Mouse (Mus musculus) layer of hippocampus, postnatal 36 days (tissue): ENCODE measurements around the gene Jph4. TPM values are rescaled to one million over a fixed set of nuclear protein-coding genes. Genes with fewer than 3 reads are reported as not detected.

Source experiments
- DNase-seq, 2 experiments: peaks; one replicate each; pipeline ENCODE4 v3.0.0; 2022
- total RNA-seq, 2 experiments: library from RNA; stranded (reverse); gene quantifications; 2 replicates each; pipeline ENCODE4 v1.2.3; 2021

Jph4 gene
- total RNA-seq, 2 experiments from 2014 or later = 447 to 471 TPM

- no peak for DNase-seq
These were observed 2.1 kb upstream of the Jph4 start for GRCm38 (mm10) chr14:55118852-55119251.

- peak in 1 of 2 experiments; percentile 39 for DNase-seq
These were observed 889 bp downstream of the Jph4 start for GRCm38 (mm10) chr14:55115846-55116245.

DNA sequence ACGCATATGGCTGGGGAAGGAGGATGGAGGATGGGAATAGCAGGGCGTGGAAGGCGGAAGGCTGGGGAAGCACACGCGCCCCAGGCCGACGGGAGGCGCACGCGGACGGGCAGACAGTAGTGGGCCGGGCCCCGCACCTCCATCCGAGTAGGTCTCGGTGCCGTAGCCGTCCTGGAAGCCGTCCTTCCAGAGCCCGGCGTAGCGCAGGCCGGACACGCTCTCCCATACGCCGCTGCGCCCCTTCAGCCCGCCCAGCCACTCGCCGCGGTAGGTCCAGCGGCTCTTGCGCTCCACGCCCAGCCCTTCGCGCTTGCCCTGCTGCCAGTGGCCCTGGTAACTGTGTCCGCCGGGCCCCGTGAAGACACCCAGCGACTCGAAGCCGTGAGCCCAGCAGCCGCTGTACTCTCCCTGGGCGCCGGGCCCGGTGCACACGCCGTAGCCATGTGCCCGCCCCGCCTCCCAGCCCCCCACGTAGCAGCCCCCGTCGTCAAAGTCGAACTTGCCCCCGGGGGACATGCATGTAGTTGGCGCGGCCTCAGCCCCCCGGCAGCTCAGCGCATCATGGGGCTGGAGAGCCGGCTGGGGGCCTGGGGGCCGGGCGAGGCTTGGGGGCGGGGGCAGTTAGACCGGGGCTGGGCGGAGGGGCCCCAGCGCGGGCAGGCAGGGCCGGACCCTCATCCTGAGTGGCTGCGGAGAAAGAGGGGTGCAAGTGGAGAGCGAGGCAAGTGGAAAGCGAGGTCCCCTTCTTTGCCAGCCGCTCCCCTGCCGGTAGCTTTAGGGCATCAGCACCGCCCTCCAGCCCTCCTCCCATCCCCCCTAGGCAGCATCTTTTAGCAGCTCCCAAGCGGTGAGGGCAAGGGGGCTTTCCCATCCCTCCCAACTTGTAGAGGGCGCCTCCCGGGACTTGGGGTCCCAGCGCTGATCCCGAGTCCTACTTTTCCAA lies 1.7 kb downstream of the Jph4 start:
- peak; percentile 65 to 67 for DNase-seq

- peak in 1 of 2 experiments; percentile 45 for DNase-seq
These were observed 2.6 kb downstream of the Jph4 start for GRCm38 (mm10) chr14:55113975-55114645.

- DNase-seq = no peak
These were observed 3.3 kb downstream of the Jph4 start for GRCm38 (mm10) chr14:55113351-55113974.

DNA sequence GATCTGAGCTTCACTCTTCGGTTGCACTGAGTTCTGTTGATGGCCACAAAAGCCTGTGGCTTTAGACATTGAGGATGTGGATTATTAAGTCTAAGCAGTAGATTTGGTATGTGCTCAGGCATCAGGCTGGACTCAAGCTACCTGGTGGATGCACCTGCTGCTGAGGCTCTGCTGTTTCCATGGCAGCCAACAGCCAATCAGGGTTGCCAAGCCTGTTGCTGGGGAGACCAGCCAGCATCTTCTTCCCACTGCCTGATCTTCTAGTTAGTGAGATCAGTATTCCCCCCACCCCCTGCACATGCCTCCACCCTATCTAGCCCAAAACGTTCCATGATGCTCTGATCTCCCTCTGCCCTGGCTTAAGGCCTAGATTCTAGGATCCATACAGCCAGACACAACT lies 5.0 kb downstream of the Jph4 start:
- peak in 1 of 2 experiments; percentile 66 for DNase-seq

DNA sequence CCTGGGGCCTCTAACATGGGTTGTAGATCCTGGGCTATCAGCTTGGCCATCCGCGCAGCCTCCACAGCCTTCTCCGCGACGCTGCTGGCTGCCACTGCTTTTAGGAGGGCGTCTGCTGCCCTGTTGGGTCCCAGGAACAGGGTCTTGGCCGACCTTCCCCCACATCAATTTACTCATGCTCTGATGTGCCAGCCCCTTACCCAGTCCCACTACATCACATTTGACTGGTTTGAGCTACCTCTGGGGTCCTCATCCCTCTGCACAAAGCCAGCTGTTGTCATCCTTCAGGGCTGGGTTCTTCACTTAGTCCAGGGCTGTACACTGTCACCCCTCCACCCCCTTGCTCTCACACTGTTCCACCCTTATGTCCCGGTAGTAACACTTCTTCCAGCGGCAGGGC lies 6.7 kb downstream of the Jph4 start:
- no peak for DNase-seq

DNA sequence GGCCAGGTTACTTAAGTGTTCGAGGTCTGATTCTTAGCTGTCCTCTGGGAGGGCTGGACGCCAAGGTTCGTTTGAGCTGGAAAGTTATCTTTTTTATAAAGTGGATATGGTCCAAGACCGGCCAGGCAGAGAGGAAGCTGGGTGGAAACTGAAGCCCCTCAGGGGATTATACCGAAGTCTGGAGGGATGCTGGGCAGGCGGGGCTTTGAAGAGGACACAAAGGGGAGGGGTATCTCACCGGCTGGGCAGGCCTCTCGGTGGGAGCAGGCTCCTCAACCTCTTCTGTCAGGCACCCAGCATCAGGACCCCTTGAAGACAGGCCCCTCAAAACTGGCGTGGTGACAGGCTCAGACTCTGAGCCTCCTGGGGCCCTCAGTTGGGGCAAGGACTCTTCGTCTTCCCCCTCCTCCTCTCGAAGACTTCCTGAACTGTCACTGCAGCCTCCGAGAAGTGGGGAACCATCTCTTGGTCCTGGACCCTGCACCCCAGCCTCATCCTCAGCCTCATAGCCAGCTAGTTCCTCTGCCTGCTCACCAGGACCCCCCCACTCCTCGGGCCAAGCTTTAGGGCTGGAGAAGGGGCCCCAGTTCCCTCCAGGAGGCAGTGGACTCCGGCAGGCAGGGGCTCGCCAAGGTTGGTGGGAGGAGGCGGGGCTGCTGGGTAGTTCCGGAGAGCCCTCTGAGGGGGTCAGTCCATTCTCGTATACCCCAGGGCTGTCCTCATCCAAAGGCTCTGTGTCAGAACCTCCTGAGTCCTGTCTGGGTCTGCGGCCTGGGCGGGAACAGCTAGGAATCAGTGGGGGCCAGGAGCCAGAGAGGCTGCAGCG lies 7.5 kb downstream of the Jph4 start:
- peak in 1 of 2 experiments; percentile 35 for DNase-seq

DNA sequence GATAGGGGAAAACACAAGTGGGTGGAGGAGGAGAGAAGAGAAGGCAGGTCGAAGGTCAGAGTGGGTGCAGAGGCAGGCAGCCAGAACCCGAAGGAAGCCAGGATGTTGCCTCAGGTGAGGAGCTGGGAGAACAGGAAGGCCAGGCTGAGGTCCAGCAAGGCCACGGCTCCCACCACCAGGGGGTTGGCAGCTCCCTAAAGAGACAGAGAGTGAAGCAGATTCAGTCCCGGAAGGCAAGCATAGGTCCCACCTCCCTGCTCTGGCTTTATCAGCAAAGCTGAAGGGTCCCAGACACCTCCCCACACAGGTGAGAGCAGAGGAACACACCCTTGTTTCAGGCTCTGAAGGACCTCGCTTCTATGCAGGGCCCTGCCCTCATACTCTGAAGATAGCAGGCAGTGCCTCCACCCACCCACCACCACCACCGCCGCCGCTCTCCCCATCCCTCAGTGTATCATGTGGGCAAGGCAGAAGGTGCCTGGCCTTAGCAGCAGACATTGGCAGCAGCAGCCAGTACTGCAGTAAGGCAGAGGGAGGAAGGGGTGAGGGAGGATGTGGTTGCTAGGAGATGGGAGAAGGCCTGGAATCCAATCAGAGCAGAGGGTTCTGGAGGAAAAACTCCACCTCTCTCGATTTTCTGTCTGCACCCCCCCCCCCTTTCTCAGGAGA lies 8.4 kb downstream of the Jph4 start:
- DNase-seq = peak; percentile 84

GRCm38 (mm10) chr14:55106990-55107389 lies 9.7 kb downstream of the Jph4 start:
- DNase-seq = no peak

GRCm38 (mm10) chr14:55105836-55106809 lies 10.6 kb downstream of the Jph4 start, which contains the start of gene Ap1g2:
TSS of gene Ap1g2 (minus strand) at chr14:55106593.
- DNase-seq = peak; percentile 88

GRCm38 (mm10) chr14:55105386-55105785 lies 11.3 kb downstream of the Jph4 start:
- DNase-seq = no peak

GRCm38 (mm10) chr14:55104365-55104764 lies 12.4 kb downstream of the Jph4 start:
- no peak for DNase-seq

DNA sequence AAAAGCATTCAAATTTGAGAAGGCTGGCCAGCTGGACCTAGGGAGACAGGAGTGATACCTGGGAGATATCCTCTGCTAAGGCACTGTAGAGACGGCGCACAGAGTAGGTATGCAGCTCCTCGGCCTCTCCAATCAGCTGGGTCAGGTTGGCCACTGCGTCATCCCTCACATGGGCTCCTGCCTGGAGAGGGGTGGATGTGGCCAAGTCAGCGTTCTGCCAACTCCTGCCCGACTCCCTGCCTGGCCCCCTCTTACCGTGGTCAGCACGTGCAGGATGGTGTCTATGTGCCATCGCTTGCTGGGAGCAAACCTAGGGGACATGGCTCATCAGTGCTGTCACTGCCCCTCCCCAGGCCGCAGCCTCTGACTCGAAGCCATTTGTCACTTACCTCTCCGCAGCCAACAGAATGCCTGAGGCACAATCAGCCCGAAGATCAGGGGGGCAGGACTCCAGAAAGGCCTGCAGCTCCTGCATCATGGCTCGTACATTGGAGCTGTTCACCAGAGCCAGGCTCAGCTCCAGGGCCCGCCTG lies 14.4 kb downstream of the Jph4 start:
- DNase-seq = no peak

DNA sequence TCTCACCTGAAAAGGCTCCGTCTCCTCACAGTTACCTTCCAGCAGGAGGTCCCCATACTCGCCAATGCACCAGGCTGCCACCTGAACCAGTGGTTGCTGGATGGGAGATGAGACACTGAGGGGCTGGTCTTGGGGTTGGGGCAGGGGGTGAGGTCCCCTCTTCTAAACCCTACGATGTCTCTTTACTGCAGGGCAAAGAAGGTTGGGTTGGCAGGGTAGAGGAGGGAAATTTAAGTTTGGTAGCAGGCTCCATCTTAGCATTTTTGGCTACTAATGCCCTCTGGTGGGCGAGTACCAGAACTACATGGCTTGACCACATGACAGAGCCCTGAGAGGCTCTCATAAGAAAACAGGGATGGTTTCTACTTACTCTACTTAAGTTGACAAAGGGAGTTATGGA lies 15.1 kb downstream of the Jph4 start:
- DNase-seq = peak in 1 of 2 experiments; percentile 51

DNA sequence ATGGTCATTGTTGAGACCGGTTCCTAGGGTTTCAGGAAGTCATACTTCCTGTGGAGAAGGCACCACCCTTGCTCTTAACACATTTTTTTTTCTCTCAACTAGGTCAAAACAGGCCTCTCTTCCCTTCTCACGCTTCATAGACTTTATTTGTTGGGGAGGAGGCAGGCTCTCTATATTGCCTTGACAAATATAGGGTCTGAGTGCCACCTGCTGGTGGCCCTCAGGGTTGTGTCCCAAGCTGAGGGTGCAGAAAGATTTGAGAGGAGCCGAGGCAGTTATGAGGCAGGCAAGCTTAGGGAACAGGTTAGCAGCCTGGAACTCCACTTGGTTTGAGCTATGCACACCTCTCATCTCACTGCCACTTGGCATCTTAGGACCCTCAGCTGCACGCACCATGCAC lies 18.7 kb downstream of the Jph4 start:
- no peak for DNase-seq

DNA sequence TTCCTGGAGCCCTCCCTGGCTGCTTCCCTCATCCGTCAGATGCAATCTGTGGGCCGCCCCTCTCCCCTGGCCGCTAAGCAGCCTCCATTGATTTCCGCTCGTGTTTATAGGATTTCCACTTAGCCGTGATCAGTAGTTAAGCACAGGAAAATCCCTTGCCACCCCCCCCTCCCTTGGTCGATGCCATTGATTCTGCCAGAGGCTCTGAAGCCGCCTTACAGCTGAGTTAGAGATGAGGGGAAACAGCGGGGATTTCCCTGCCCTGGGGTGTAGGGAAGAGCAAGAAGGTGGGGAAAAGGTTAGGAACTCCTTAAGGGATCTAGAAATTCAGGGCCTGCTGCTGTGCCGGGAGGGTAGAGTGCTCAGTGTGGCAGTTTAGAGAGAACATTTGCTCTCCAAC lies 19.1 kb downstream of the Jph4 start:
- DNase-seq = no peak

GRCm38 (mm10) chr14:55096573-55097087 lies 20.1 kb downstream of the Jph4 start:
- no peak for DNase-seq

DNA sequence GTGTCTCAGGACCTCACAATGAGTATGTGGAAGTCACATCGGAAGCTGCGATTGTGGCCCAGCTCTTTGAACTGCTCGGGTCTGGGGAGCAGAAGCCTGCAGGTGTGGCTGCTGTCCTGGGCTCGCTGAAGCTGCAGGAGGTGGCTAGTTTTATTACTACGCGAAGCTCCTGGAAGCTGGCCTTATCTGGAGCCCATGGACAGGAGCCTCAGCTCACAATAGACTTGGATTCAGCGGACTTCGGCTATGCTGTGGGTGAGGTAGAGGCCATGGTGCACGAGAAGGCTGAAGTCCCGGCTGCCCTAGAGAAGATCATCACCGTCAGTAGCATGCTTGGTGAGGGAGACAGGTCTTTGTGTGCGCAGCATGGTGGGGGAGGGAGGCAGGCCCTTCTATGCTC lies 21.1 kb downstream of the Jph4 start:
- DNase-seq = no peak

GRCm38 (mm10) chr14:55095263-55095662 lies 21.5 kb downstream of the Jph4 start:
- no peak for DNase-seq
